Mouse (Mus musculus) activated CD4-positive, CD25-positive, alpha-beta regulatory T cell (primary cell): ENCODE data around the gene Rbbp4. TPM values are rescaled to one million over a fixed set of nuclear protein-coding genes. Genes with fewer than 3 reads are reported as not detected.

Experiments
- polyA plus RNA-seq, 2 experiments: library from polyadenylated mRNA; unstranded; fragments of 100-300 nt; shearing (Covaris generic); gene quantifications; one replicate each; pipeline ENCODE4 v1.2.1; 2017

Gene Rbbp4
- 100 to 1,000 TPM; 350 to 355 TPM for polyA plus RNA-seq

GRCm38 (mm10) chr4:129335216-129336074, at the start of gene Rbbp4, which contains the start of gene Zbtb8os:
Rbbp4 (minus strand) TSS chr4:129335370.
Zbtb8os (plus strand) TSS chr4:129335695.

GRCm38 (mm10) chr4:129377601-129378390, 42.6 kb upstream of the Rbbp4 start, which contains the start of gene Zbtb8a:
Zbtb8a (minus strand) TSS chr4:129378116.

GRCm38 (mm10) chr4:129287472-129287981, 47.6 kb downstream of the Rbbp4 start, which contains the start of gene Sync:
Sync (plus strand) TSS chr4:129287617.

GRCm38 (mm10) chr4:129261196-129261595, 74.0 kb downstream of the Rbbp4 start, which contains the start of gene C77080:
C77080 (minus strand) TSS chr4:129261404.

Other genes with a start within 250 kb of the Rbbp4 start
- not detected for gene Tmem54, start 229.8 kb downstream of the Rbbp4 start, polyA plus RNA-seq
- not detected for gene Hpca, start 213.3 kb downstream of the Rbbp4 start, polyA plus RNA-seq
- gene Fndc5, start 198.4 kb downstream of the Rbbp4 start, polyA plus RNA-seq, result under 1 TPM in 1 of 2 experiments, not detected in 1; 0.32 TPM
- gene S100pbp, start 145.6 kb downstream of the Rbbp4 start, polyA plus RNA-seq, result 10 to 100 TPM; 13.8 to 18.0 TPM
- 10 to 100 TPM; 43.2 to 46.1 TPM for gene Yars, start 145.6 kb downstream of the Rbbp4 start, polyA plus RNA-seq
- 1 to 10 TPM; 1.0 to 1.5 TPM for gene C77080, start 74.0 kb downstream of the Rbbp4 start, polyA plus RNA-seq
- gene Sync, start 47.8 kb downstream of the Rbbp4 start, polyA plus RNA-seq, result under 1 TPM; 0.11 to 0.37 TPM
- gene Zbtb8os, start 325 bp upstream of the Rbbp4 start, polyA plus RNA-seq, result 10 to 100 TPM; 93.9 to 95.4 TPM
- gene Zbtb8a, start 42.7 kb upstream of the Rbbp4 start, polyA plus RNA-seq, result 10 to 100 TPM in 1 of 2 experiments, 1 to 10 TPM in 1; 9.3 to 10.8 TPM
- gene Zbtb8b, start 105.5 kb upstream of the Rbbp4 start, polyA plus RNA-seq, result under 1 TPM in 1 of 2 experiments, not detected in 1; 0.05 TPM
- 10 to 100 TPM; 26.0 to 29.6 TPM for gene Bsdc1, start 126.2 kb upstream of the Rbbp4 start, polyA plus RNA-seq
- not detected for gene Tssk3, start 155.7 kb upstream of the Rbbp4 start, polyA plus RNA-seq
- gene Fam229a, start 155.8 kb upstream of the Rbbp4 start, polyA plus RNA-seq, result not detected
- 10 to 100 TPM; 49.7 to 61.2 TPM for gene Marcksl1, start 178.2 kb upstream of the Rbbp4 start, polyA plus RNA-seq
- 100 to 1,000 TPM; 282 to 317 TPM for gene Hdac1, start 207.3 kb upstream of the Rbbp4 start, polyA plus RNA-seq
- 1,000 to 10,000 TPM; 1,347 to 1,373 TPM for gene Lck, start 238.3 kb upstream of the Rbbp4 start, polyA plus RNA-seq
- gene Fam167b, start 243.2 kb upstream of the Rbbp4 start, polyA plus RNA-seq, result under 1 TPM in 1 of 2 experiments, not detected in 1; 0.47 TPM